Mouse (Mus musculus) heart, postnatal 10 days (tissue): ENCODE data around the gene Xpr1. TPM values are rescaled to one million over a fixed set of nuclear protein-coding genes. Genes with fewer than 3 reads are reported as not detected.
"Not testable (repeated sequence)": the region's sequence is repeated elsewhere in the genome, so short reads cannot be mapped to it uniquely, and the experiment has no call there.

Source experiments
- DNase-seq, 2 experiments: peaks; one replicate each; pipeline ENCODE4 v3.0.0; 2021
- intact Hi-C: fragments of 180-260 bp; cut with DNase I; formaldehyde crosslinking; loops from one replicate; pipeline ENCODE4 v1.15.1; 2025
- total RNA-seq, 2 experiments: library from RNA; stranded (reverse); gene quantifications; 2 replicates each; pipeline ENCODE4 v1.2.3; 2021

The Xpr1 gene
- total RNA-seq, 2 experiments from 2014 or later = 38.5 to 39.0 TPM

- no peak for DNase-seq
- intact Hi-C loops = no loop called here
Observed at GRCm38 (mm10) chr1:155337315-155337714, 79.9 kb downstream of the Xpr1 start.

GRCm38 (mm10) chr1:155335963-155336362 is 81.3 kb downstream of the Xpr1 start:
- intact Hi-C loops = no loop called here

DNA sequence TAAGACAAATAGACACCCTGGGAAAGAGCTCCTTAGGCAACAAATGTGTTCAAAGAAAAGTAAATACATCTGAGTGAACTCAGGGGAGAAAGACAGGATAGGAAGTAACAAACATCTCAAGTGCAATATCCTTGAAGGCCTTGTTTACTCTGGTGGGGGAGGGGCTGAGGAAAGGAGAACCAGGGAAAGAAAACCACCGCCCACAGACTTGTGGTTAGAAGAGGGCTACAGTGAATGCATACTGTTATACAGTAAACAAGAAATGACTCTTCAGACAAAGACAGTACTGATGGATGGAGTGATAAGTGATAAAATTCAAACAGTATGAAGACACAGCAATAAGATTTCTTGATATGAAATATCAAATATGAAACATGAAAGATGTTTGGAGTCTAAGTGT is 95.0 kb downstream of the Xpr1 start:
- intact Hi-C loops = no loop called here
- no peak for DNase-seq

More at GRCm38 (mm10) chr1:155335963-155336362, 81.3 kb downstream of the Xpr1 start:
- no peak for DNase-seq

GRCm38 (mm10) chr1:155320091-155320833 is 97.0 kb downstream of the Xpr1 start:
- no peak for DNase-seq
- intact Hi-C loops = no loop called here

DNA sequence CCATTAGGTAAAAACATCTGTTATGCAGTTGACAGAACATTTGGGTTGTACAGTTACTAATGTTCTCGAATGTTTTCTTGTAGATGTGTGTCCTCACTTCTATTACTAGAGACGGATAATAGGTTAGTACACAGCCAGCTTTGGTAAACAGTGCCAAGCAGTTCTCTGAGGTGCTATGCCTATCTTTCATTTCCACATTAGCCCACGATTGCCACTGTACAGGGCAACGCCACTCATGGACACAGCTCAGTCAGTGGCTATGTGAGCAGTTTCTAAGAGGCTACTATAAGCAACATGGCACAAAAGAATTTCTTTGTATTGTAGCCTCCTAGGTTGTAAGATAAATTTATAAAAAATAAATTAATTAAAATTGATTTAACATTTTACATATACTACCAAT is 97.7 kb downstream of the Xpr1 start:
- intact Hi-C loops = no loop called here
- no peak for DNase-seq

DNA sequence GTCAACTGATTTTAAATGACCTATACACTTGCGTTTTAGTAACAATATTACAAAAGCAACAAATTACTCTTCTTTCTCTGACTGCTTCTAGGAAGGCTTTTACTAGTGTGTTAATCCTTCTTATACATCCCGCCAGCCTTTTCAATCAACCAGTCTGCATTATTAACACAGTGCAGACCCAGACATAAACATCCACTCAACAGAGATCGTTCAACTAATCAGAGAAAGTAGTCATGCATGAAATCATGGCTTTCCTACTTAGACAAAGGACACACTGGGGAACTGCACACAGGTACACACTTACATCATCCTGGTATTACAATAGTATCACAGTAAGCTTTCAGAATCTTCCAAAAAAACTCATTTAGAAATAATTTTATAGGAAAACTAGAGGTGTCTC is 105.5 kb downstream of the Xpr1 start:
- DNase-seq = no peak
- intact Hi-C loops = no loop called here

DNA sequence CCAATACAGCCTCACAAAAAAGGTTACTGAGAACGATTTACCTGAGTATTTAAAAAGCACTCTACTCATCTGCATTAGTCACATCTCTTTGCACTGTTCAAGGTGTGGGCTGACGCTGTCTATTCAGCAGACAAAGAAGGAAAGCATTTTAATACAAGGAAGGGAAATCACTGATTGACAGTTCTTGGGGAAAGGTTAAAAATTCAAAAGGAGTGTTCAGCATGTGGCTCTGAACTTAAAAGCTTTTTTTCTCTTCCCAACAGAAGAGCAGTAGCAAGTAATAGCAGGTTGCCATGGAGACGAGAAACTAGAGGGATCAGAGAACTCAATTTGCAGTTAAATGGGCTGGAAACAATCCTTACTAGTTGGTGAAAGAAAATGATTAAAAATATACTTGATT is 110.3 kb downstream of the Xpr1 start:
- DNase-seq = no peak
- intact Hi-C loops = no loop called here

DNA sequence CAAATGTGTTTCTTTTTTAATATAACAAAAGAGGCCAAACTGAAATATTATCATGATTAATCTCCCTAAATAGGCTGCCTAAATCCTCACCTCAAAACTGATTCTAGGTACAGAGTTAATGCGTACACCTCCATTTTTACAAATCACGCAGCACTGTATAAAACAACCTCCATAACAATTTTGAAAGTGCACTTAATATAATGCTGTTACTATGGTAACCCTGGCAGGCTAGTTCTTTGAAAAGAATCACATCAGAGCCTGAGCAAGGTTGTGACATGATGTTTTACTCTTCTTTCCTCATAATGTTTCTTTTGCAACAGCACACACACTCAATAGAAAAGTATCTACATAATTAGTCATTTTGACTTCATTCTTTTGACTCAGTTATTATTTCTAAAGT is 113.8 kb downstream of the Xpr1 start:
- intact Hi-C loops = no loop called here
- no peak for DNase-seq

- no peak for DNase-seq
- intact Hi-C loops = no loop called here
Observed at GRCm38 (mm10) chr1:155297615-155298014, 119.6 kb downstream of the Xpr1 start.

GRCm38 (mm10) chr1:155297203-155297602 is 120.0 kb downstream of the Xpr1 start:
- no peak for DNase-seq
- intact Hi-C loops = no loop called here

DNA sequence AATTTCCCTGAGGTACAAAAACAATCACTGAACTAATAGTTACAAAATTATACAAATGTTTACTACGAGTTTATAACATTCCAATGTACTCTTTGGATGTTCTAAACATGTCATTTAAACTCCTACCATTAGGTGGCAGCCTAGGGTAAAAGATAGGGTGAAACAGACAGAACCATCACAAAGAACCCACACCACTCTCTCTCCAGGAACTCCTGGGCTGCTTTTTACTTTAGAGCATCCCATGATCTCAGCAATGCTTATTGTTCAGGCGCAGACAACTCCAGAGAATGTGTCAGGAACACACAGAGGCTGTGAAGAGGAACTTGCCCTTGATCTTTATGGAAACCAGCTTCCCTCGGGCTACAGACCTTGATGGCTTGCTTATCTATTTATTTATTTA is 123.8 kb downstream of the Xpr1 start:
- intact Hi-C loops = loop anchor here (1.0 to 5.0 kb wide), 3 partner anchors 124 to 244 kb away; partner anchors contain the start of gene Xpr1
- peak; percentile 60 to 83 for DNase-seq

DNA sequence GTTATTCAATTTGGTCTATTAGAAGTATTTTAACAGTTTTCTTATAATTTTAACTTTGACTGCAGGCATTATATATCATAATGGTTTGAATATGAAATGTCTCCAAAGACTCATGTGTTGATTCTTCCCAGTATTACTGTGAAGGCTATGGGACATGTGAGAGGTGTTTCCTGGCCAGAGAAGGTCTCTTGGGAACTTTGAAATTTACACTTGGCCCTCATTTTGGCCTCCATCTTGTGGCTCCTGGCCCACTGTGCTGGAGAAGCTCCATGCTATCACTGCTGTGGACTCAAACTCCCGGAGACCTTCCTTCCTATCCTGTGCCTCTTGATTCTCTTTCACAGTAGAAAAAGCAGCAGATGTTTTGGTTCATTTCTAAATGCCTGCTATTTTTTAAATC is 127.8 kb downstream of the Xpr1 start:
- DNase-seq = peak in 1 of 2 experiments; percentile 27
- intact Hi-C loops = loop anchor here (10.0 kb wide), 1 partner anchor 505 kb away; no protein-coding TSS in a partner anchor

GRCm38 (mm10) chr1:155288033-155288432 is 129.2 kb downstream of the Xpr1 start:
- DNase-seq = no peak

DNA sequence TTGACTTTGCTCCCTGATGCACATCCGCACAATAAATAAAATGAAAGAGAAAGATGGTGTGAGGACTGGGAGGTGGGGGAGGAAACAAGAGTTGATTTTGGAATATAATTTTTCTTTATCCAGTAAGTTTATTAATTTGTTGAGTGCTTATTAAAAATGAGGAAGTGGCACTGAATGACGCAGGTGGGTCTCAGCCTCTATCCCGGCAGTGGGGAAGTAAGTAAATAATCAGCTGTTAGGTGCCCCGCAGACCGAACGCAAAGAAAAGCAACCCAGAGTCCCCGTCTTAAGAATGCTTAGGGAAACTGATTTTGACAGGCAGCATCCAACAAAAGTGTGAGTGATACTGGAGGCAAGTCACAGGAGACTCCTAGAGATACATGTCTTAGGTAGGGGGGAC is 133.4 kb downstream of the Xpr1 start:
- intact Hi-C loops = loop anchor here (5.0 to 10.0 kb wide), 2 partner anchors 237 to 499 kb away; no protein-coding TSS in a partner anchor
- DNase-seq = no peak

More at GRCm38 (mm10) chr1:155288033-155288432, 129.2 kb downstream of the Xpr1 start:
- intact Hi-C loops = loop anchor here (10.0 kb wide), 1 partner anchor 503 kb away; no protein-coding TSS in a partner anchor

DNA sequence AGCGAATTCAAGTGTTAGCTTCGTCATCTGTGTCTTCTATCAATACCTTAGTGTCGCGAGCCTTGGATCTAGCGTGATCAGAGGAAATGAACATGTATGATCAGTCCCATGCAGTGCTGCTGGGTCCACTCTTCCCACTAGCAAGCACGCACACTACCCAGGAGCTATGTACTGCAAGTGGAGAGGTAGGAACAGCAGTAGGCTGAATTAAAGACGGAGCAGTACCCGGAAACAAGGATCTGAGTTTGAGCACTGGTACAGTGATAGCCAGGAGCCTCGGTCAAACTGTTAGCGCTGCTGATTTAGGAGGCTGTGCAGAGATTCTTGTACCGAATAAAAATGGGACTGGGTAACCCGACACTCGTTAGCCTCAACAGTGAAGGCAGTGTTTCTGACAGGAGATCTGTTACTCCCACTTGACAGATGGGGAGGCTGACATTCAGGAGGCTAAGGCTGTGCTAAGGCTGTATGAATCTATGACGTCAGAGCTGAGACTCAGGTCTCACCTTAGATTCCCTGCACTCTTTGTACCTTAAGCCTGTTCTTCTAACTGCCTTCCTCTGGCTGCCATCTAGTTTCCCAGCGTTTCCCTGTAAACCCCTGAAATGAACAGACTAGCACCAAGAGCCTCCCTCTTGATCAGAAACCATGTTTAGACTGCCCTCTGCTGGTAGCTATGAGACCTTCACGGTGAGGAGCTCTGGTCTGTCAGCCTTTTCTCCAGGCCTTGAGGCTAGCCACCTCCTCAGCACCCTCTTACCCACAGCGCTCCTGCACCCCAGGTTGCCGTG is 136.0 kb downstream of the Xpr1 start:
- DNase-seq = peak; percentile 84 to 86
- intact Hi-C loops = loop anchor here (1.0 to 10.0 kb wide), 5 partner anchors 36 to 496 kb away; partner anchors contain the start of gene BC034090

DNA sequence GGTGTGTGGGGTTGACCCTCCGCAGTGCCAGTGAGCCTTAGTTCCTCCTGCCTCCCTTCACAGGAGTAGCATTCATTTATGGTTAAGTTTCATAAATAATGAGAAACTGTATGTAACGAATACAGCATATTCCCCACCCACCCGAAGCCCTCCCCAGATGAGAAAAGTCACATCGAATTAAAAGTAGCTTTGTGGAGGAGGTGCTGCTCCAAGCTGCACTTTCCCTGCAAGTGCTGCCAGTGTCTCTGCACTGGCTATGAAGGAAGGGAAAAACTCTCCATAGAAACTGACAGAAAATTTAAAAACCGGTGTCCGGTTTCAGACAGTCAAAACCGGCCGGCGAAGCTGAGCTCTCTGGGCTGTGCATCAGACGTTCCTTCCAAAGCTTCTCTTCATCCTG is 136.9 kb downstream of the Xpr1 start:
- intact Hi-C loops = loop anchor here (2.0 to 10.0 kb wide), 4 partner anchors 36 to 496 kb away; partner anchors contain the start of gene BC034090
- DNase-seq = no peak

DNA sequence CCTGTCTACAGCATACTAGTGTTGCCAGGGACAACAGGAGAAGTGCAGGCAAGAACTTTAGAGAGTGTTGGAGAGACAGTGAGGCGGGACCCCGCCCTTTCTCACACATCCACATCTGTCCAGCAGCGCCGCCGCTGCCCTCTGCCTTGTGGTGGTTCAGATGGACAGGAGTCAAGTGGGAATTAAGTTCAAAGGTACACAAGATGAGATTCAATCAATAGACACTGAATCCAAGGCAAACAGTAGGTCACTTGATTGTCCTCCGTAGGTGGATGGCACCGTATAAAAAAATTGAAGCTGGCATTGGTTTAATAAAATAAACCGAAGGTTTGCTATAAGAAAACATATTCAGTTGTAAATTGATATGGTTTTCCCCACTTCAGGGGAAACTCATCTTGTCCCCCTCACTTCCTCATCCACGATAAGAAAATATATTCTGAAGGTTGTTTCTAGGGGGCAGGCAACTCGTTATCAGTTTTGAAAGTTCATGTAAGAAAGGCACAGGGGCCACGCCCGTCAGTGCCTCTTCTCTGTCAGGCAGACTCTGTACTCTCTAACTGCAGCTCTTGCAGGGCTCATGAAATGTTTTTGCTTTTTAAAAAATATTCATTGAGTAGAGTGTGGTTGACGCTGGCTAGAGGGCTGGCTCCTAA is 140.7 kb downstream of the Xpr1 start:
- no peak for DNase-seq
- intact Hi-C loops = no loop called here

- intact Hi-C loops = no loop called here
Observed at GRCm38 (mm10) chr1:155275793-155276192, 141.4 kb downstream of the Xpr1 start.

GRCm38 (mm10) chr1:155274976-155275375 is 142.2 kb downstream of the Xpr1 start:
- peak; percentile 64 to 66 for DNase-seq
- intact Hi-C loops = no loop called here

More at GRCm38 (mm10) chr1:155275793-155276192, 141.4 kb downstream of the Xpr1 start:
- no peak for DNase-seq

DNA sequence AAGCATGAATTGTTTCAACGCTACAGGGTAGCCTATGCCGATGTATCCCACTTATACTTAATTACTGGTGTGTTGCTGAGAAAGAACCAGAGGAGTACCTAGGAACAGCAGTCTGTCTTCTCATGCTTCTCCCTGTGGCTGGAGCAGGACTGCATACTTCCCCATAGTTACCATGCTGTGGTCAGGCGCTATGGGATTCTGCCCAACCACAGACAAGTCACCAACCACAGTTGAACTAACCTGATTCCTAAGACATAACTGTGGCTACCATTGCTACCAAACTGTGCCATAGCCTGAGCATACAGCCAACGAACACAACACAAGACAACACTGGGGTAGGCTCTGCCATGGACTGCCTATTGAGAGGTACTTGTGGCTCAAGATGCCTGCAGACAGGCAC is 144.3 kb downstream of the Xpr1 start:
- intact Hi-C loops = no loop called here
- DNase-seq = no peak

- intact Hi-C loops = not testable (repeated sequence)
Observed at GRCm38 (mm10) chr1:155262496-155262895, 154.7 kb downstream of the Xpr1 start.

More at GRCm38 (mm10) chr1:155262496-155262895, 154.7 kb downstream of the Xpr1 start:
- DNase-seq = not testable (repeated sequence)
